Mouse (Mus musculus) CH12.LX (cell line): ENCODE data around the gene Sae1. TPM values are rescaled to one million over a fixed set of nuclear protein-coding genes. Genes with fewer than 3 reads are reported as not detected.

ENCODE experiments used
- DNase-seq: peaks from one replicate; pipeline ENCODE4 v3.0.0-alpha.2; 2013; ENCODE audit errors: extremely low read depth
- H3K27ac ChIP-seq: 2 replicates; pipeline ENCODE4 v1.5.1; 2012; ENCODE audit warnings: low read depth, mild to moderate bottlenecking, control low read depth, moderate library complexity; ENCODE audit not compliant: insufficient read depth
- H3K27me3 ChIP-seq: replicated peaks from 2 replicates; pipeline ENCODE3; 2012; ENCODE audit warnings: inconsistent platforms
- H3K36me3 ChIP-seq, 2 experiments: replicated peaks in 1 of 2; 2 replicates each; pipeline versions ENCODE3 to v1.6.1; 2012; ENCODE audit warnings: inconsistent platforms in 1 of 2, low read length in 1 of 2, mild to moderate bottlenecking in 1 of 2, mixed read lengths in 1 of 2, moderate library complexity in 1 of 2; ENCODE audit not compliant: control insufficient read depth in 1 of 2, insufficient read depth in 1 of 2
- H3K4me1 ChIP-seq, 2 experiments: 2 replicates each; pipeline ENCODE4 v1.6.1; 2012; ENCODE audit warnings: inconsistent platforms in 1 of 2, moderate library complexity in 1 of 2; ENCODE audit not compliant: insufficient read depth in 2 of 2, control insufficient read depth in 1 of 2
- H3K4me2 ChIP-seq: 2 replicates; pipeline ENCODE4 v1.6.1; 2012; ENCODE audit warnings: low read depth, mild to moderate bottlenecking, control low read depth; ENCODE audit not compliant: poor library complexity, insufficient read depth, severe bottlenecking
- H3K4me3 ChIP-seq, 3 experiments: fragments of 150-350 bp in 1 of 3; sonication (generic) in 1 of 3; replicated peaks in 1 of 3; 2 replicates each; pipeline versions ENCODE3 to v1.5.1; 2011 to 2012; ENCODE audit warnings: low read depth in 2 of 3, low read length in 2 of 3, mild to moderate bottlenecking in 2 of 3, moderate library complexity in 2 of 3, control low read depth in 1 of 3, improper control_type of control experiment in 1 of 3, inconsistent platforms in 1 of 3, mixed read lengths in 1 of 3; ENCODE audit not compliant: poor library complexity in 1 of 3
- H3K79me2 ChIP-seq: replicated peaks from 2 replicates; pipeline ENCODE4 v1.6.1; 2012; ENCODE audit warnings: mild to moderate bottlenecking, moderate library complexity; ENCODE audit not compliant: control insufficient read depth, poor library complexity, insufficient read depth, severe bottlenecking; ENCODE audit errors: extremely low read depth
- H3K9ac ChIP-seq: 2 replicates; pipeline ENCODE4 v1.6.1; 2012; ENCODE audit warnings: low read depth, mild to moderate bottlenecking, control low read depth, moderate library complexity; ENCODE audit not compliant: insufficient read depth
- H3K9me3 ChIP-seq: replicated peaks from 2 replicates; pipeline ENCODE3; 2012; ENCODE audit warnings: low read length, inconsistent platforms, mixed read lengths
- BHLHE40 ChIP-seq: IDR thresholded peaks from 2 replicates; pipeline ENCODE4 v1.6.1; 2011; ENCODE audit warnings: mild to moderate bottlenecking, low read depth, low read length, improper control_type of control experiment
- CHD1 ChIP-seq: IDR thresholded peaks from 2 replicates; pipeline ENCODE4 v1.6.1; 2012; ENCODE audit warnings: low read depth, low read length, improper control_type of control experiment, inconsistent platforms
- CHD2 ChIP-seq: IDR thresholded peaks from 2 replicates; pipeline ENCODE4 v1.6.1; 2011; ENCODE audit warnings: low read length, improper control_type of control experiment
- E2F4 ChIP-seq: IDR thresholded peaks from 2 replicates; pipeline ENCODE4 v1.6.1; 2011; ENCODE audit warnings: low read depth, low read length, improper control_type of control experiment; ENCODE audit not compliant: insufficient replicate concordance
- ELF1 ChIP-seq: IDR thresholded peaks from 2 replicates; pipeline ENCODE4 v1.6.1; 2014; ENCODE audit warnings: low read depth, mild to moderate bottlenecking, inconsistent platforms, low read length, improper control_type of control experiment
- ETS1 ChIP-seq: conservative IDR thresholded peaks from 2 replicates; pipeline ENCODE4 v1.6.1; 2012; ENCODE audit warnings: low read depth, mild to moderate bottlenecking, inconsistent platforms, low read length, improper control_type of control experiment, moderate library complexity
- HCFC1 ChIP-seq: IDR thresholded peaks from 2 replicates; pipeline ENCODE4 v1.6.1; 2012; ENCODE audit warnings: low read depth, mild to moderate bottlenecking, inconsistent platforms, low read length, improper control_type of control experiment
- IRF4 ChIP-seq: IDR thresholded peaks from 2 replicates; pipeline ENCODE4 v1.6.1; 2014; ENCODE audit warnings: low read depth, mild to moderate bottlenecking, inconsistent platforms, low read length, improper control_type of control experiment
- JUND ChIP-seq: conservative IDR thresholded peaks from 2 replicates; pipeline ENCODE4 v1.6.1; 2011; ENCODE audit warnings: low read depth, low read length, improper control_type of control experiment
- KAT2A ChIP-seq: IDR thresholded peaks from 2 replicates; pipeline ENCODE4 v1.6.1; 2012; ENCODE audit warnings: low read length, improper control_type of control experiment, inconsistent platforms; ENCODE audit not compliant: insufficient replicate concordance
- MAX ChIP-seq: IDR thresholded peaks from 2 replicates; pipeline ENCODE4 v1.6.1; 2011; ENCODE audit warnings: low read length, improper control_type of control experiment
- MAZ ChIP-seq: IDR thresholded peaks from 2 replicates; pipeline ENCODE4 v1.6.1; 2012; ENCODE audit warnings: low read depth, mild to moderate bottlenecking, inconsistent platforms, low read length, improper control_type of control experiment, moderate library complexity
- MEF2A ChIP-seq: IDR thresholded peaks from 2 replicates; pipeline ENCODE4 v1.6.1; 2014; ENCODE audit warnings: low read depth, mild to moderate bottlenecking, inconsistent platforms, low read length, improper control_type of control experiment, borderline replicate concordance
- MXI1 ChIP-seq: IDR thresholded peaks from 2 replicates; pipeline ENCODE4 v1.6.1; 2011; ENCODE audit warnings: mild to moderate bottlenecking, low read depth, low read length, improper control_type of control experiment
- MYC ChIP-seq: IDR thresholded peaks from 2 replicates; pipeline ENCODE4 v1.6.1; 2011; ENCODE audit warnings: low read depth, mild to moderate bottlenecking, improper control_type of control experiment, low read length
- NELFE ChIP-seq: IDR thresholded peaks from 2 replicates; pipeline ENCODE4 v1.6.1; 2011; ENCODE audit warnings: low read depth, low read length, improper control_type of control experiment
- NRF1 ChIP-seq: IDR thresholded peaks from 2 replicates; pipeline ENCODE4 v1.6.1; 2014; ENCODE audit warnings: low read depth, mild to moderate bottlenecking, inconsistent platforms, low read length, improper control_type of control experiment, moderate library complexity
- PAX5 ChIP-seq: IDR thresholded peaks from 2 replicates; pipeline ENCODE4 v1.6.1; 2012; ENCODE audit warnings: low read length, inconsistent platforms, mixed read lengths
- POLR2A ChIP-seq: IDR thresholded peaks from 2 replicates; pipeline ENCODE4 v1.6.1; 2011; ENCODE audit warnings: low read depth, mild to moderate bottlenecking, improper control_type of control experiment, low read length
- POLR2AphosphoS2 ChIP-seq: IDR thresholded peaks from 2 replicates; pipeline ENCODE4 v1.6.1; 2011; ENCODE audit warnings: low read depth, low read length, improper control_type of control experiment
- RAD21 ChIP-seq: IDR thresholded peaks from 2 replicates; pipeline ENCODE4 v1.6.1; 2011; ENCODE audit warnings: low read depth, mild to moderate bottlenecking, low read length, improper control_type of control experiment, moderate library complexity
- RCOR1 ChIP-seq: conservative IDR thresholded peaks from 2 replicates; pipeline ENCODE4 v1.6.1; 2012; ENCODE audit warnings: low read depth, mild to moderate bottlenecking, inconsistent platforms, low read length, improper control_type of control experiment
- SIN3A ChIP-seq: IDR thresholded peaks from 2 replicates; pipeline ENCODE4 v1.6.1; 2012; ENCODE audit warnings: low read length, improper control_type of control experiment, inconsistent platforms
- SMC3 ChIP-seq: IDR thresholded peaks from 2 replicates; pipeline ENCODE4 v1.6.1; 2011; ENCODE audit warnings: low read depth, low read length, improper control_type of control experiment
- TBP ChIP-seq: conservative IDR thresholded peaks from 2 replicates; pipeline ENCODE4 v1.6.1; 2011; ENCODE audit warnings: low read depth, low read length, improper control_type of control experiment
- TCF12 ChIP-seq: IDR thresholded peaks from 2 replicates; pipeline ENCODE4 v1.6.1; 2014; ENCODE audit warnings: low read depth, mild to moderate bottlenecking, inconsistent platforms, low read length, improper control_type of control experiment
- UBTF ChIP-seq: IDR thresholded peaks from 2 replicates; pipeline ENCODE4 v1.6.1; 2012; ENCODE audit warnings: low read depth, mild to moderate bottlenecking, inconsistent platforms, low read length, improper control_type of control experiment, moderate library complexity
- USF1 ChIP-seq: IDR thresholded peaks from 2 replicates; pipeline ENCODE4 v1.6.1; 2014; ENCODE audit warnings: low read depth, mild to moderate bottlenecking, inconsistent platforms, low read length, improper control_type of control experiment
- USF2 ChIP-seq: conservative IDR thresholded peaks from 2 replicates; pipeline ENCODE4 v1.6.1; 2011; ENCODE audit warnings: low read depth, low read length, improper control_type of control experiment
- ZC3H11A ChIP-seq: IDR thresholded peaks from 2 replicates; pipeline ENCODE4 v1.6.1; 2012; ENCODE audit warnings: low read depth, mild to moderate bottlenecking, inconsistent platforms, low read length, improper control_type of control experiment
- ZKSCAN1 ChIP-seq: IDR thresholded peaks from 2 replicates; pipeline ENCODE4 v1.6.1; 2012; ENCODE audit warnings: low read depth, inconsistent platforms, low read length, improper control_type of control experiment, borderline replicate concordance
- ZMIZ1 ChIP-seq: IDR thresholded peaks from 2 replicates; pipeline ENCODE4 v1.6.1; 2012; ENCODE audit warnings: low read depth, mild to moderate bottlenecking, inconsistent platforms, low read length, improper control_type of control experiment
- ZNF384 ChIP-seq: IDR thresholded peaks from 2 replicates; pipeline ENCODE4 v1.6.1; 2012; ENCODE audit warnings: low read depth, low read length, improper control_type of control experiment, inconsistent platforms
- dilution Hi-C: fragments of 300-500 bp; cut with MboI; formaldehyde crosslinking; loops from 2 replicates; pipeline ENCODE4 v1.14.3; 2020; ENCODE audit warnings: low sequenced_read_pairs; ENCODE audit not compliant: extremely low pct_unique_long_range_greater_than_20kb, extremely low pct_ligation_motif_present
- in situ Hi-C: fragments of 300-500 bp; cut with MboI; formaldehyde crosslinking; loops from 3 replicates; pipeline ENCODE4 v1.14.3; 2019; ENCODE audit warnings: low sequenced_read_pairs, low pct_ligation_motif_present, low pct_unique_long_range_greater_than_20kb, mixed read lengths
- polyA plus RNA-seq: library from polyadenylated mRNA; unstranded; fragments of >175 nt; gene quantifications from 2 replicates; pipeline ENCODE4 v1.2.1, GENCODE M21; 2012; ENCODE audit warnings: low read depth; ENCODE audit not compliant: insufficient read length
- total RNA-seq, 2 experiments: library from RNA; depleted of rRNA; stranded (reverse); fragments of 300-350 nt in 1 of 2; fragments of >200 nt in 1 of 2; gene quantifications; 2 replicates each; pipeline ENCODE4 v1.2.3; 2012 to 2014

Sae1 gene
- total RNA-seq (2012; rRNA removed) (146 and 181 TPM in 2 replicates), total RNA-seq (2014; rRNA removed) (160 and 170 TPM in 2 replicates), polyA plus RNA-seq (271 and 298 TPM in 2 replicates)

- H3K9ac ChIP-seq: peak within 1 kb of the TSS; percentile 92
- no peak for TF ChIP-seq ZC3H11A
- TF ChIP-seq USF1: peak; percentile 98
- TF ChIP-seq PAX5: no peak
- peak; percentile 96 for TF ChIP-seq USF2
- peak; percentile 87 for TF ChIP-seq POLR2AphosphoS2
- peak; percentile 97 for TF ChIP-seq BHLHE40
- TF ChIP-seq TBP: 0 out of 2 replicates have a peak, but pooled peaks have one; percentile 36
- TF ChIP-seq MXI1: peak; percentile 98
- TF ChIP-seq SMC3: no peak
- TF ChIP-seq POLR2A: peak; percentile 91
- peak; percentile 76; the same call in 1 of the 2 replicates for TF ChIP-seq KAT2A
- TF ChIP-seq RCOR1: 0 out of 2 replicates have a peak, but pooled peaks have one; percentile 23
- no peak for TF ChIP-seq MAZ
- peak; percentile 87 for TF ChIP-seq TCF12
- 0 out of 2 replicates have a peak, but pooled peaks have one; percentile 9 for TF ChIP-seq CHD1
- TF ChIP-seq UBTF: no peak
- peak; percentile 92 for TF ChIP-seq SIN3A
- TF ChIP-seq CHD2: 0 out of 2 replicates have a peak, but pooled peaks have one; percentile 13
- peak; percentile 70 for TF ChIP-seq HCFC1
- no peak; the same call in 1 of the 2 replicates for TF ChIP-seq ETS1
- TF ChIP-seq NELFE: peak; percentile 98
- peak; percentile 98 for TF ChIP-seq MYC
- TF ChIP-seq ELF1: peak; percentile 45
- peak; percentile 46; the same call in 1 of the 2 replicates for TF ChIP-seq IRF4
- TF ChIP-seq E2F4: peak; percentile 92; the same call in 1 of the 2 replicates
- TF ChIP-seq ZMIZ1: peak; percentile 77; the same call in 1 of the 2 replicates
- no peak for TF ChIP-seq JUND
- no peak for TF ChIP-seq ZKSCAN1
- peak; percentile 100 for TF ChIP-seq NRF1
- peak; percentile 96 for TF ChIP-seq ZNF384
- no peak for TF ChIP-seq RAD21
- TF ChIP-seq MEF2A: peak; percentile 48; the same call in 1 of the 2 replicates
- TF ChIP-seq MAX: peak; percentile 100
- TF ChIP-seq, all 38 proteins: peak for 24
- H3K4me3 ChIP-seq: peak within 1 kb of the TSS; percentile 88 to 97 (median 93)
- in situ Hi-C loops: no loop called here
- peak; percentile 93 for DNase-seq
- H3K4me2 ChIP-seq: peak within 1 kb of the TSS; percentile 68
- H3K36me3 ChIP-seq: peaks cover 0 to 28% of the 10 kb centered on the region in 2 experiments
- H3K79me2 ChIP-seq: peaks cover 51% of the 10 kb centered on the region
- H3K27me3 ChIP-seq: peaks cover 2% of the 10 kb centered on the region
- peaks cover 5 to 37% of the 10 kb centered on the region in 2 experiments for H3K4me1 ChIP-seq
- H3K9me3 ChIP-seq: no peaks in the 10 kb centered on the region
- H3K27ac ChIP-seq: peak within 1 kb of the TSS; percentile 83
- dilution Hi-C loops: no loop called here
Measured at GRCm38 (mm10) chr7:16387160-16388041, at the start of gene Sae1. Gene Sae1, minus strand, starts transcription at chr7:16387806.
